20 mouse cellular contexts compared by ENCODE assay signal in the genomic region with DNA sequence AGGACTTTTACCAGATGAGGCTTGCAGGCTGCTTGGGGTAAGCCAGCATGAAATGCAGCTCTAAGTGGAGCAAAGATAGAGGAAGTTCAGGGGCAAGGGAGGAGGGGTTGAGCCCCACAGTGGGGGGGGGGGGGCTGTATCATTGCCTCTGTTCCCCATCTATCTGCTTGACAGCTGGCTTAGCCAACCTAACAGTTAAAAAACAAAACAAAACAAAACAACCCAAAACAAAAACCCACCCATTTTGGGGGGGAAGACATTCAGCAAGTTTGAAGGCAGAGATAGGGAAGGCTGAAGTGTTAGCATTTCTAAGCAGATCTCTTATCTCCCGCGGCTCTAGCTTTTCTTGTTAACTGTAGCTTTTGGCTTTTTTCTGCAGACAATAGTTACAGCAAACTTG. TPM values are rescaled to one million over a fixed set of nuclear protein-coding genes. Genes with fewer than 3 reads are reported as not detected.
DNase-seq lines count a peak whose midpoint lies in the region; ATAC-seq and TF ChIP-seq lines count a peak whose summit lies in the region.
"Had no signal": no experiment of that assay in that cellular context is flagged by ENCODE, and none has a peak within 500 bp of the region (broad histone marks: within the 10 kb centered on the region; RNA-seq: fewer than 3 reads in every experiment).

No protein-coding gene starts in this region.

- no peak overlapping the region for H3K9ac ChIP-seq in kidney, embryonic 16.5 days (replicated peaks; ENCODE audit: low read length)
- no peak overlapping the region for H3K9ac ChIP-seq in liver, postnatal 0 days (replicated peaks)
- H3K9ac ChIP-seq: forebrain, postnatal 0 days; heart, embryonic 12.5 days; intestine, embryonic 15.5 days; limb, embryonic 12.5 days; neural tube, embryonic 13.5 days had no signal

- no peak overlapping the region for H3K4me3 ChIP-seq in kidney, embryonic 16.5 days (ENCODE audit: low read length)
- no peak overlapping the region; the same call in 1 of the 2 replicates for H3K4me3 ChIP-seq in G1E (ENCODE audit: low read depth, low read length)
- no peak overlapping the region for H3K4me3 ChIP-seq in liver, postnatal 0 days (ENCODE audit: low read depth, low read length)
- H3K4me3 ChIP-seq: erythroblast, embryonic 14.5 days; heart, embryonic 12.5 days; intestine, embryonic 15.5 days; limb, embryonic 12.5 days; neural tube, embryonic 13.5 days had no signal

- DNase-seq in kidney, postnatal 4 days = no peak
- peak; percentile 18 for DNase-seq in G1E (ENCODE audit: low spot score)
- DNase-seq in liver, postnatal 0 days = peak; percentile 17
- DNase-seq in thymus, postnatal 14 days = peak; percentile 50
- DNase-seq in right cerebral cortex, adult 18-20 months = no peak
- no peak for DNase-seq in frontal cortex, postnatal 25 days (ENCODE audit: low spot score in 2 of 2)
- no peak for DNase-seq in cerebellum, postnatal 4 days (ENCODE audit: low spot score in 2 of 2)
- DNase-seq: cerebellum, adult 2 months; forebrain, postnatal 0 days; gastrocnemius, postnatal 10 days; kidney, postnatal 25 days; lung, postnatal 14 days; retina, postnatal 1 day had no signal

- whole genome bisulfite sequencing in kidney, embryonic 16.5 days = 37% methylated on average over 2 of the region's 2 CpGs
- WGBS in liver, postnatal 0 days (ENCODE audit: insufficient replicate concordance) = 14% methylated on average over 2 of the region's 2 CpGs

- peak; percentile 49; the same call in 1 of the 2 replicates for ATAC-seq in kidney, embryonic 16.5 days (ENCODE audit: low FRiP score, low TSS enrichment)
- peak; percentile 69 for ATAC-seq in G1E (ENCODE audit: extremely low read depth, insufficient number of reproducible peaks, low FRiP score, poor library complexity, severe bottlenecking)
- ATAC-seq in liver, postnatal 0 days = no peak
- ATAC-seq: forebrain, postnatal 0 days; intestine, embryonic 15.5 days; midbrain, embryonic 16.5 days had no signal

- TF ChIP-seq EP300 in liver, postnatal 0 days (IDR thresholded peaks at IDR 0.05; ENCODE audit: low read depth) = no peak

- H3K27me3 ChIP-seq in kidney, embryonic 16.5 days (ENCODE audit: insufficient read depth, low read length) = peaks cover 9% of the 10 kb centered on the region; the same call in 1 of the 2 replicates
- H3K27me3 ChIP-seq in G1E (ENCODE audit: insufficient read depth, low read length) = no peaks in the 10 kb centered on the region
- H3K27me3 ChIP-seq in liver, postnatal 0 days (ENCODE audit: insufficient read depth, low read length) = 0 out of 2 replicates have a peak, but pooled peaks cover 3% of the 10 kb centered on the region
- H3K27me3 ChIP-seq: heart, embryonic 12.5 days had no signal

- TF ChIP-seq CTCF in G1E (IDR thresholded peaks at IDR 0.05; ENCODE audit: low read depth, low read length) = no peak
- TF ChIP-seq CTCF in liver, postnatal 0 days (IDR thresholded peaks at IDR 0.05; ENCODE audit: low read depth) = no peak

- no peaks in the 10 kb centered on the region for H3K9me3 ChIP-seq in kidney, embryonic 16.5 days (ENCODE audit: low read length)
- H3K9me3 ChIP-seq in G1E (replicated peaks) = no peaks in the 10 kb centered on the region
- H3K9me3 ChIP-seq in liver, postnatal 0 days (ENCODE audit: low read length) = no peaks in the 10 kb centered on the region
- H3K9me3 ChIP-seq: heart, embryonic 12.5 days; intestine, embryonic 15.5 days; limb, embryonic 12.5 days; neural tube, embryonic 13.5 days had no signal

- H3K36me3 ChIP-seq in kidney, embryonic 16.5 days (ENCODE audit: insufficient read depth, low read length) = no peaks in the 10 kb centered on the region
- peaks cover 2% of the 10 kb centered on the region for H3K36me3 ChIP-seq in G1E (replicated peaks)
- no peaks in the 10 kb centered on the region for H3K36me3 ChIP-seq in liver, postnatal 0 days (replicated peaks; ENCODE audit: insufficient read depth, low read length)
- H3K36me3 ChIP-seq: heart, embryonic 12.5 days; intestine, embryonic 15.5 days; limb, embryonic 12.5 days; neural tube, embryonic 13.5 days had no signal

- H3K4me2 ChIP-seq in kidney, embryonic 16.5 days (replicated peaks; ENCODE audit: low read depth, low read length) = no peak overlapping the region
- H3K4me2 ChIP-seq in liver, postnatal 0 days (ENCODE audit: low read depth, low read length) = no peak overlapping the region
- H3K4me2 ChIP-seq: heart, embryonic 12.5 days; intestine, embryonic 15.5 days; limb, embryonic 12.5 days; neural tube, embryonic 13.5 days had no signal

- no peak overlapping the region for H3K27ac ChIP-seq in kidney, embryonic 16.5 days (ENCODE audit: low read length)
- H3K27ac ChIP-seq in liver, postnatal 0 days (ENCODE audit: low read depth) = 0 out of 2 replicates have a peak overlapping the region, but pooled peaks have one; percentile 22
- H3K27ac ChIP-seq: intestine, embryonic 15.5 days; limb, embryonic 12.5 days; neural tube, embryonic 13.5 days had no signal

- H3K4me1 ChIP-seq in kidney, embryonic 16.5 days (ENCODE audit: insufficient read depth, low read length) = no peaks in the 10 kb centered on the region
- peaks cover 59% of the 10 kb centered on the region for H3K4me1 ChIP-seq in G1E (ENCODE audit: insufficient read depth, low read depth, low read length)
- H3K4me1 ChIP-seq in liver, postnatal 0 days (ENCODE audit: insufficient read depth) = no peaks in the 10 kb centered on the region
- H3K4me1 ChIP-seq: heart, embryonic 12.5 days; intestine, embryonic 15.5 days; limb, embryonic 12.5 days; neural tube, embryonic 13.5 days had no signal

RNA-seq across cellular contexts. Expression of gene Sh3kbp1, which starts 49.2 kb away (rescaled TPM):
- 39.0 and 41.4 TPM in 2 replicates for polyA plus RNA-seq in kidney, embryonic 16.5 days (2015; fragmentation: Nextera tagmentation; extraction: Ambion mirVana)
- total RNA-seq in G1E (2014; fragmentation: Nextera tagmentation) (231 and 267 TPM in 2 replicates), G1E (2017) (194 and 242 TPM in 2 replicates)
- polyA plus RNA-seq in G1E (2012) = 13.3 and 13.6 TPM in 2 replicates
- polyA plus RNA-seq in liver, postnatal 0 days (2015; fragmentation: Nextera tagmentation; extraction: Ambion mirVana) = 9.0 and 9.7 TPM in 2 replicates

Comparison
In these comparisons a context has a peak if more than half of its experiments do, and no peak if none do; other contexts are left out.
1. DNase-seq: peak in G1E (single experiment), liver, postnatal 0 days (single experiment) and thymus, postnatal 14 days (single experiment); none in kidney, postnatal 4 days (0 of 2), right cerebral cortex, adult 18-20 months (single experiment), frontal cortex, postnatal 25 days (0 of 2) and cerebellum, postnatal 4 days (0 of 2).